Mouse (Mus musculus): ENCODE results near the gene Lrrc71. TPM values are rescaled to one million over a fixed set of nuclear protein-coding genes. Genes with fewer than 3 reads are reported as not detected.

Lrrc71 gene
- 0.28 and 0.52 TPM in 2 replicates for polyA plus RNA-seq (2012; rRNA removed)
- 0.33 and 0.83 TPM in 2 replicates for polyA plus RNA-seq (2014; fragmentation: Nextera tagmentation; extraction: Ambion mirVana)

GRCm38 (mm10) chr3:87748431-87748830, at the start of gene Lrrc71:
Lrrc71 (minus strand) TSS chr3:87748625.
- H3K27ac ChIP-seq (replicated peaks; ENCODE audit: low read depth, low read length): no peak within 1 kb of the TSS
- TF ChIP-seq POLR2A (IDR thresholded peaks at IDR 0.05; ENCODE audit: borderline replicate concordance, extremely low read depth, insufficient read depth, insufficient read length): no peak
- no peaks in the 10 kb centered on the region for H3K27me3 ChIP-seq (ENCODE audit: control insufficient read depth, insufficient read depth, low read length)
- no peak within 1 kb of the TSS for H3K9ac ChIP-seq (ENCODE audit: low read depth, low read length, severe bottlenecking)
- no peak within 1 kb of the TSS for H3K4me3 ChIP-seq (replicated peaks; ENCODE audit: low read length)
- H3K4me2 ChIP-seq (replicated peaks; ENCODE audit: low read depth, low read length, severe bottlenecking): no peak within 1 kb of the TSS
- 0 out of 2 replicates have a peak, but pooled peaks cover 10% of the 10 kb centered on the region for H3K4me1 ChIP-seq (ENCODE audit: control insufficient read depth, insufficient read depth, low read length)
- ATAC-seq (ENCODE audit: low FRiP score, low read depth) (no peak), DNase-seq (ENCODE audit: low spot score) (no peak)
- 53% methylated on average over 13 of the region's 13 CpGs for WGBS
- peaks cover 6% of the 10 kb centered on the region for H3K36me3 ChIP-seq (ENCODE audit: control insufficient read depth, insufficient read depth, low read length)
- H3K9me3 ChIP-seq (ENCODE audit: control insufficient read depth, low read length): no peaks in the 10 kb centered on the region

DNA sequence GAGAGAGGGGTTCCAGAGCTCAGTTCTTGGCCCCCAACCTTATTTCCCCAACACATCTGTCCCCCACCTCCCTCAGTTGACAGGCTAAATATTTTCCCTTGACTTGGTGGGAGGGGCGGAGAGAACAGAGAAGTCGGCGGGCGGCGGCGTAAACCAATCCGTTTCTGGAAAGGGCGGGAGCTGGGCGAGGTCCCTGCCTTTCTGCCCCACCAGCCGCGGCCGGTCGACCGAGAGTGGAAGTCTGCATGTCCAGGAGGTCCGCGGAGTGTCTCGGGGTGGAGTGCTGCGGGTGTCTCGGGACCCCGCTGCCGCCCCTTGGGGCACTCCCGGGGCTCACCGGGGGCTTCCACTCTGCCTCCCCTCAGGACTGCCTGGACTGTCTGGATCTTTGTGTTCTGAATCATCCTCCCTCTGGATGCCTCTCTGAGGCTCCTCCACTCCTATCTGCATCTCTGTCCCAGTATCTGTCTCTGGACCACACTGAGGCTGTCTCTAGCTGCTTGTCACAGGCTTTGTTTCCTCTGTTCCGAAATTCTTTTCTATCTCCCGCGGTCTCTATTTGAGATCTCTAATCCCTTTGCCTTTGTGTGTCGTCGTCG, 48.4 kb upstream of the Lrrc71 start, which contains the start of gene Insrr:
Gene Insrr, plus strand, starts transcription at position 216 of the 599 bp plus-strand sequence.
- Histone ChIP-seq H3K4me3 (replicated peaks; ENCODE audit: low read length) (peak within 1 kb of the TSS; percentile 37), H3K9ac (ENCODE audit: low read depth, low read length, severe bottlenecking) (peak within 1 kb of the TSS; percentile 41; the same call in 1 of the 2 replicates), H3K36me3 (ENCODE audit: control insufficient read depth, insufficient read depth, low read length) (no peaks in the 10 kb centered on the region), H3K4me1 (ENCODE audit: control insufficient read depth, insufficient read depth, low read length) (peaks cover 18% of the 10 kb centered on the region), H3K27ac (replicated peaks; ENCODE audit: low read depth, low read length) (no peak within 1 kb of the TSS), H3K27me3 (ENCODE audit: control insufficient read depth, insufficient read depth, low read length) (peaks cover 69% of the 10 kb centered on the region), H3K9me3 (ENCODE audit: control insufficient read depth, low read length) (no peaks in the 10 kb centered on the region), H3K4me2 (replicated peaks; ENCODE audit: low read depth, low read length, severe bottlenecking) (peak within 1 kb of the TSS; percentile 67)
- ATAC-seq (ENCODE audit: low FRiP score, low read depth) (no peak), DNase-seq (ENCODE audit: low spot score) (peak; percentile 21)
- no peak for TF ChIP-seq POLR2A (IDR thresholded peaks at IDR 0.05; ENCODE audit: borderline replicate concordance, extremely low read depth, insufficient read depth, insufficient read length)
- 2% methylated on average over 23 of the region's 29 CpGs for WGBS

DNA sequence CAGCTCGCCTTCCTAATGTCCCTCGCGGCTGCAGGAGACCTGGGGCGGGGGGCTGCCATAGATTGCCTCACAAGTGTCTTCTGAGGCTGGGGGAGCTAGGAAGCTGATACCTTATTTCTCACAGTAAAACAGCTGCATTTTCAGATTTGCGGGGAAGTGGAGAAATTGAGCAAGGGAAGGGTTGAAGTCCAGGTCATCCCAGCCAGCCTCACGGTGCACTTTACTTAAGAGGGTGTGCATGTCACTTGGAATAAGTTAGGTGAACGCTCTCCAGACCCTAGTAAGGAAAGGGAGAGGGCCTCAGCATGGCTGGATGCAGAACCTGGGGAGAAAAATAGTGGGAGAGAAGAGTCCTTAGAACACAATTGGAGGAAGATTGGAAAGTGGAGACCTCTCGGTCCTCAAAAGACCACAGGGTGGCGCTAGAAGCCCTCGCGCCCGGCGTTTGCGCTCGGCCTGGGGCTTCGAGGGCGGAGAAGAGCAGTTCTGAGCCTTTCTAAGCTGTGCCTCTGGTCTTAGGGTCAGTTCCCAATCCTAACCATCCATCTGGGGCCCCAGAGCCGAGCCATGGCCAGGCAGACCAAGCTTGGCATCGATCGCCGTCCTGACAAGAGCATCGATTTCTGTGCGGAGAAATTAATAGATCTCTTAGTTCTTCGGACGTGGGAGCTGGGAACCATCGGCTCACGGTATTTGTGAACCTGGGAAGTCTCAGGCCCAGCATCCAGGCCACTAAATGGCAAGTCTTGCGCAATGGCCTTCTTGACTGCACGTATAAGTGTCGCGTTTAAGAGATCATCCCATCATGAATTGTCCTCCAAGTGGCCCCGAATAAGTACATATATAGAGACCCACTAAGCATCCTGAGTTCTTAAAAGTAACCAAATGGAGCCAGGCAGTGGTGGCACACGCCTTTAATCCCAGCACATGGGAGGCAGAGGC, 47.2 kb upstream of the Lrrc71 start:
- Histone ChIP-seq H3K9ac (ENCODE audit: low read depth, low read length, severe bottlenecking) (no peak overlapping the region), H3K4me2 (replicated peaks; ENCODE audit: low read depth, low read length, severe bottlenecking) (peak overlapping the region; percentile 49), H3K36me3 (ENCODE audit: control insufficient read depth, insufficient read depth, low read length) (no peaks in the 10 kb centered on the region), H3K27me3 (ENCODE audit: control insufficient read depth, insufficient read depth, low read length) (peaks cover 74% of the 10 kb centered on the region), H3K4me1 (ENCODE audit: control insufficient read depth, insufficient read depth, low read length) (peaks cover 18% of the 10 kb centered on the region), H3K4me3 (replicated peaks; ENCODE audit: low read length) (peak overlapping the region; percentile 33), H3K27ac (replicated peaks; ENCODE audit: low read depth, low read length) (no peak overlapping the region), H3K9me3 (ENCODE audit: control insufficient read depth, low read length) (no peaks in the 10 kb centered on the region)
- TF ChIP-seq POLR2A (IDR thresholded peaks at IDR 0.05; ENCODE audit: borderline replicate concordance, extremely low read depth, insufficient read depth, insufficient read length): no peak
- peak; percentile 45 for DNase-seq (ENCODE audit: low spot score)
- 17% methylated on average over 30 of the region's 33 CpGs for WGBS
- ATAC-seq (ENCODE audit: low FRiP score, low read depth): peak; percentile 50; the same call in 1 of the 2 replicates

DNA sequence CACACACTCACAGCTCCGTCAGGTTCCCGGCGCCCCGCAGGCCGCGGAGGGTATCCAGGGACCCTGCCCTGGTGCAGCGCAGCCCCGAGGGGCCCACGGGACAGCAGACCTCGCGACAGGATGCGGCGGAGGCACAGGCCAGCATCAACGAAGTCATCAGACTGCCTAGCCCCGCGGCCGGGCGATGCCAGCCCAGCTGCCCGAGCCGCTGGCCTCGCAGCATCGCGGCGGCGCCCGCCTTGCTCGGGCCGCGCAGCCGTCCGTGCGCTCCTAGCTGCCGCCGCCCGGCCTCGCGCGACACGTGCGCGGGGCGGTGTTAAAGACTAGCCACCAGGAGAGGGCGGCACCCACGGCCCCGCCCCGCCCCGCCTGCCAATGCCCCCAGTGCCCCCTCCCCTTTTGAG, 46.5 kb upstream of the Lrrc71 start, which contains the start of gene Ntrk1:
Gene Ntrk1, minus strand, starts transcription at position 241 of the 404 bp plus-strand sequence.
- H3K27me3 ChIP-seq (ENCODE audit: control insufficient read depth, insufficient read depth, low read length): peaks cover 74% of the 10 kb centered on the region
- H3K4me1 ChIP-seq (ENCODE audit: control insufficient read depth, insufficient read depth, low read length): peaks cover 20% of the 10 kb centered on the region
- no peak for DNase-seq (ENCODE audit: low spot score)
- H3K4me2 ChIP-seq (replicated peaks; ENCODE audit: low read depth, low read length, severe bottlenecking): peak within 1 kb of the TSS; percentile 49
- H3K27ac ChIP-seq (replicated peaks; ENCODE audit: low read depth, low read length): no peak within 1 kb of the TSS
- peak within 1 kb of the TSS; percentile 40; the same call in 1 of the 2 replicates for H3K9ac ChIP-seq (ENCODE audit: low read depth, low read length, severe bottlenecking)
- peak within 1 kb of the TSS; percentile 33 for H3K4me3 ChIP-seq (replicated peaks; ENCODE audit: low read length)
- under 1% methylated on average over 43 of the region's 47 CpGs for WGBS
- no peak for TF ChIP-seq POLR2A (IDR thresholded peaks at IDR 0.05; ENCODE audit: borderline replicate concordance, extremely low read depth, insufficient read depth, insufficient read length)
- peak; percentile 54; the same call in 1 of the 2 replicates for ATAC-seq (ENCODE audit: low FRiP score, low read depth)
- H3K9me3 ChIP-seq (ENCODE audit: control insufficient read depth, low read length): no peaks in the 10 kb centered on the region
- H3K36me3 ChIP-seq (ENCODE audit: control insufficient read depth, insufficient read depth, low read length): no peaks in the 10 kb centered on the region

- WGBS: 27% methylated on average over 5 of the region's 5 CpGs
- Histone ChIP-seq H3K36me3 (ENCODE audit: control insufficient read depth, insufficient read depth, low read length) (no peaks in the 10 kb centered on the region), H3K27ac (replicated peaks; ENCODE audit: low read depth, low read length) (no peak overlapping the region), H3K9ac (ENCODE audit: low read depth, low read length, severe bottlenecking) (peak overlapping the region; percentile 16; the same call in 1 of the 2 replicates), H3K4me2 (replicated peaks; ENCODE audit: low read depth, low read length, severe bottlenecking) (no peak overlapping the region), H3K27me3 (ENCODE audit: control insufficient read depth, insufficient read depth, low read length) (peaks cover 33% of the 10 kb centered on the region), H3K9me3 (ENCODE audit: control insufficient read depth, low read length) (no peaks in the 10 kb centered on the region), H3K4me1 (ENCODE audit: control insufficient read depth, insufficient read depth, low read length) (peaks cover 11% of the 10 kb centered on the region), H3K4me3 (replicated peaks; ENCODE audit: low read length) (no peak overlapping the region)
- DNase-seq (ENCODE audit: low spot score): no peak
- ATAC-seq (ENCODE audit: low FRiP score, low read depth): no peak
- no peak for TF ChIP-seq POLR2A (IDR thresholded peaks at IDR 0.05; ENCODE audit: borderline replicate concordance, extremely low read depth, insufficient read depth, insufficient read length)
Measured at GRCm38 (mm10) chr3:87789768-87790167, 41.3 kb upstream of the Lrrc71 start.
